Mouse (Mus musculus): ENCODE results near the gene Zbtb48. TPM values are rescaled to one million over a fixed set of nuclear protein-coding genes. Genes with fewer than 3 reads are reported as not detected.
A peak's percentile ranks its signal among the peaks of the same experiment; 100 is the strongest.

Gene Zbtb48
- polyA plus RNA-seq, 1 experiment, result 3.8 TPM

DNA sequence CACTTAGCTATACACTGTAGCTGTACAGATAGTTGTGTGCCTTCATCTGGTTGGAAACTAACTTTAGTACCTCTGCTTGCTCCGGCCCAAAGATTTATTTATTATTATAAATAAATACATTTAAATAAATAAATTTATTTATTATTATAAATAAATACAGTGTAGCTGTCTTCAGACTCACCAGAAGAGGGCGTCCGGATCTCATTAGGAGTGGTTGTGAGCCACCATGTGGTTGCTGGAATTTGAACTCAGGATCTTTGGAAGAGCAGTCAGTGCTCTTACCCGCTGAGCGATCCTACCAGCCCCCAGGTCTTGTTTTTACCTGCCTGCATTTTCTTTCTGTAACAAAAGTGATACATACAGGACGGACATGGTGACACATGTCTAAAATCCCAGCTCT lies 21.3 kb downstream of the Zbtb48 start:
- peaks cover 3% of the 10 kb centered on the region for H3K27me3 ChIP-seq (replicated peaks)
- TF ChIP-seq GATA1 (IDR thresholded peaks at IDR 0.05; ENCODE audit: borderline replicate concordance, low read length), result no peak
- TF ChIP-seq FLI1 (IDR thresholded peaks at IDR 0.05; ENCODE audit: low read length), result no peak
- H3K36me3 ChIP-seq (replicated peaks; ENCODE audit: low read length), result peaks cover 5% of the 10 kb centered on the region
- peaks cover 49% of the 10 kb centered on the region for H3K4me1 ChIP-seq
- no peaks in the 10 kb centered on the region for H3K9me3 ChIP-seq
- H3K4me3 ChIP-seq (replicated peaks), result no peak overlapping the region

DNA sequence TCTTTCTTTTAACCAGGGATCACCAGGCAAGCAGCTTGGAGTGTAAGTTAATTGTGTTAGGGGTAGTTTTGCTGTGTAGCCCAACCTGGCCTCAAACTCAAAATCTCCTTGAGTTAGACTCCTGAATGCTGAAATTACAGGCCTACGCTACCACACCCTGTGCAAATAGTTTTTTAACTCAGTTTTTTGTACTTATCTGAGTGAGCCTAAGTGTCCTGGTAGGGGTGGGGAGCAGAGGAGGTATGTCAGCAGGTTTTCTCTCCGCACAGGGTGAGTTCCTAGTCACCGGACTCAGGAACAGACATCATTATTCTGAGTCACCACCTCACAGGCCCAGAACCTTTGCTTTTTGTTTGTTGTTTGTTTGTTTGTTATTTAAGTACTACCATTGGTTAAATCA lies 25.4 kb downstream of the Zbtb48 start:
- Histone ChIP-seq H3K36me3 (replicated peaks; ENCODE audit: low read length) (no peaks in the 10 kb centered on the region), H3K4me3 (replicated peaks) (no peak overlapping the region), H3K4me1 (peaks cover 39% of the 10 kb centered on the region), H3K27me3 (replicated peaks) (peaks cover 1% of the 10 kb centered on the region), H3K9me3 (no peaks in the 10 kb centered on the region)
- TF ChIP-seq GATA1 (IDR thresholded peaks at IDR 0.05; ENCODE audit: borderline replicate concordance, low read length), result no peak
- TF ChIP-seq FLI1 (IDR thresholded peaks at IDR 0.05; ENCODE audit: low read length), result no peak

GRCm38 (mm10) chr4:152001335-152001734 lies 26.1 kb downstream of the Zbtb48 start:
- Histone ChIP-seq H3K4me1 (peaks cover 34% of the 10 kb centered on the region), H3K4me3 (replicated peaks) (no peak overlapping the region), H3K9me3 (no peaks in the 10 kb centered on the region), H3K27me3 (replicated peaks) (no peaks in the 10 kb centered on the region), H3K36me3 (replicated peaks; ENCODE audit: low read length) (no peaks in the 10 kb centered on the region)
- TF ChIP-seq FLI1 (IDR thresholded peaks at IDR 0.05; ENCODE audit: low read length) (no peak), GATA1 (IDR thresholded peaks at IDR 0.05; ENCODE audit: borderline replicate concordance, low read length) (no peak)

GRCm38 (mm10) chr4:152000906-152001305 lies 26.6 kb downstream of the Zbtb48 start:
- Histone ChIP-seq H3K9me3 (no peaks in the 10 kb centered on the region), H3K4me1 (peaks cover 31% of the 10 kb centered on the region), H3K4me3 (replicated peaks) (no peak overlapping the region), H3K36me3 (replicated peaks; ENCODE audit: low read length) (no peaks in the 10 kb centered on the region), H3K27me3 (replicated peaks) (no peaks in the 10 kb centered on the region)
- no peak for TF ChIP-seq GATA1 (IDR thresholded peaks at IDR 0.05; ENCODE audit: borderline replicate concordance, low read length)
- no peak for TF ChIP-seq FLI1 (IDR thresholded peaks at IDR 0.05; ENCODE audit: low read length)

- no peaks in the 10 kb centered on the region for H3K9me3 ChIP-seq
- TF ChIP-seq GATA1 (IDR thresholded peaks at IDR 0.05; ENCODE audit: borderline replicate concordance, low read length), result no peak
- no peak for TF ChIP-seq FLI1 (IDR thresholded peaks at IDR 0.05; ENCODE audit: low read length)
- peaks cover 30% of the 10 kb centered on the region for H3K4me1 ChIP-seq
- no peak overlapping the region for H3K4me3 ChIP-seq (replicated peaks)
- no peaks in the 10 kb centered on the region for H3K36me3 ChIP-seq (replicated peaks; ENCODE audit: low read length)
- H3K27me3 ChIP-seq (replicated peaks), result peaks cover 14% of the 10 kb centered on the region
Measured at GRCm38 (mm10) chr4:151999481-151999880, 28.0 kb downstream of the Zbtb48 start.

DNA sequence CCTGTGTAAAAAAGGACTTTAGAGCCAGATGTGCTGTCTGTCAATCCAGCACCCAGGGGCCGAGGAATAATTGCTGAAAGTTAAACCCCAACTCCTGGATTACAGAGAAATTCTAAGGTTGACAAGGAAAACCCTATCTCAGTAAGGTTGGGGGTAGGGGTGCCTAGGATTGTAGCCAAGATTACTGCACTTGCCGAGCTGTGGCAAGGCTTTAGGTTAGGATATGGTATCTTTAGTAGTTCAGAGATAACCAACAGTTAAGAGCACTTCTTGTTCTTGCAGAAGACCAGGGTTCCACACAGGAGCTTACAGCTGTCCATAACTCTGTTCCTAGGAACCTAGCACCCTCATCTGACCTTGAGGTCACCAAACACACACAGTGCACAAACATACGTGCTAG lies 29.8 kb downstream of the Zbtb48 start:
- peaks cover 8% of the 10 kb centered on the region for H3K36me3 ChIP-seq (replicated peaks; ENCODE audit: low read length)
- peak overlapping the region; percentile 100 for H3K4me3 ChIP-seq (replicated peaks)
- peaks cover 42% of the 10 kb centered on the region for H3K4me1 ChIP-seq
- TF ChIP-seq FLI1 (IDR thresholded peaks at IDR 0.05; ENCODE audit: low read length) (no peak), GATA1 (IDR thresholded peaks at IDR 0.05; ENCODE audit: borderline replicate concordance, low read length) (no peak)
- H3K27me3 ChIP-seq (replicated peaks), result peaks cover 19% of the 10 kb centered on the region
- H3K9me3 ChIP-seq, result no peaks in the 10 kb centered on the region

GRCm38 (mm10) chr4:151996951-151997222 lies 30.6 kb downstream of the Zbtb48 start:
- Histone ChIP-seq H3K4me1 (peaks cover 46% of the 10 kb centered on the region), H3K36me3 (replicated peaks; ENCODE audit: low read length) (peaks cover 17% of the 10 kb centered on the region), H3K9me3 (no peaks in the 10 kb centered on the region), H3K27me3 (replicated peaks) (peaks cover 19% of the 10 kb centered on the region), H3K4me3 (replicated peaks) (peak overlapping the region; percentile 100)
- TF ChIP-seq FLI1 (IDR thresholded peaks at IDR 0.05; ENCODE audit: low read length) (no peak), GATA1 (IDR thresholded peaks at IDR 0.05; ENCODE audit: borderline replicate concordance, low read length) (no peak)

DNA sequence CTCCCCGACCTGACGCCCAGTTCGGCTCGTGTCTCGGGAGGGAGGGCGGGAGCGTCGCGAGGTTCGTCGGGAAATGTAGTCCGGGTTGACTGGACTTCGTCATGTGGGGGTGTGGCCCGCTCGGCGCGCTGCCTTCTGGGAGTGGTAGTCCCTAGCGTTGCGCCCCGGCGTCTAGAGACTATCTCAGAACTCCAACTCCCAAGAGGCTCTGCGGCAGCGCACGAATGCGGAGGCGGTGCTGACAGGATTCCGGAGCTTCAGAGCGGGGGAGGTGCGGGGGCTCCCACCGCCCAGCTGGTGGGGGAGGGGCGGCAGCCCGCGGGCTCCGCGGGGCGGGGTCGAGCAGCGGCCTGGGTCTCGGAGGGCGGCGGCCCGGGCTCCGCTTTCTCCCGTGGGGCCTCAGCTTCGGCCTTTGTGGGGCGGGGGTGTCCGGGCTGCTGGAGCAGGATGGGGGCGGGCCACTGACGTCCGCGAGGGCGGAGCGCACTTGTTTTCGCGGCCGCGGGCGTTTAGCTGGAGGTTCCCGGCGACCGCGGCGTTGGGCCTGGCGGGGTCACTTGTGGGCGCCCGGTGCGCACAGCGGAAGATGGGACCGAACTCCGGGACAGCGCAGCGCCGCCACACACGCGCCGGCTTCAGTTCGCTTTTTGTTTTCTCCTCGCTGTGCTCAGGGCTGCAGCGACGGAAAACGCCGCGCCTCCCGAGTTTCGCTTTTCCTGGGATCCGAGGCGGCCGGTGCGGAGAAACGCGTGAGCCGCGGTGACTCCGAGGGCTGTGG lies 31.1 kb downstream of the Zbtb48 start, which contains the start of gene Phf13:
TSS of gene Phf13 (minus strand) at position 86 of the 778 bp plus-strand sequence.
- TF ChIP-seq GATA1 (IDR thresholded peaks at IDR 0.05; ENCODE audit: borderline replicate concordance, low read length) (no peak), FLI1 (IDR thresholded peaks at IDR 0.05; ENCODE audit: low read length) (no peak)
- Histone ChIP-seq H3K4me1 (peaks cover 46% of the 10 kb centered on the region), H3K36me3 (replicated peaks; ENCODE audit: low read length) (peaks cover 22% of the 10 kb centered on the region), H3K4me3 (replicated peaks) (peak within 1 kb of the TSS; percentile 100), H3K9me3 (no peaks in the 10 kb centered on the region), H3K27me3 (replicated peaks) (peaks cover 19% of the 10 kb centered on the region)

- H3K4me3 ChIP-seq (replicated peaks), result peak overlapping the region; percentile 100
- no peaks in the 10 kb centered on the region for H3K9me3 ChIP-seq
- TF ChIP-seq FLI1 (IDR thresholded peaks at IDR 0.05; ENCODE audit: low read length) (no peak), GATA1 (IDR thresholded peaks at IDR 0.05; ENCODE audit: borderline replicate concordance, low read length) (no peak)
- H3K27me3 ChIP-seq (replicated peaks), result peaks cover 19% of the 10 kb centered on the region
- H3K4me1 ChIP-seq, result peaks cover 51% of the 10 kb centered on the region
- peaks cover 30% of the 10 kb centered on the region for H3K36me3 ChIP-seq (replicated peaks; ENCODE audit: low read length)
Measured at GRCm38 (mm10) chr4:151995371-151996172, 31.9 kb downstream of the Zbtb48 start.

Measured in megakaryocyte, embryonic 14.5 days (primary cell).